Mouse (Mus musculus) bone marrow macrophage, adult 2 months (primary cell): ENCODE measurements around the gene Best3.

Experiments used
- CTCF ChIP-seq: IDR thresholded peaks from 2 replicates; pipeline ENCODE4 v1.5.1; 2012; ENCODE audit warnings: low read depth, mild to moderate bottlenecking, low read length, moderate library complexity
- POLR2A ChIP-seq: IDR thresholded peaks from 2 replicates; pipeline ENCODE4 v1.6.1; 2012; ENCODE audit warnings: mild to moderate bottlenecking, low read depth, low read length, borderline replicate concordance

GRCm38 (mm10) chr10:117062894-117063253 is 76.8 kb downstream of the Best3 start:
- no peak for TF ChIP-seq CTCF
- TF ChIP-seq POLR2A, result no peak
